Mouse (Mus musculus) brain, embryonic 14.5 days (tissue): ENCODE results near the gene Pcdh19. TPM values are rescaled to one million over a fixed set of nuclear protein-coding genes. Genes with fewer than 3 reads are reported as not detected.
"Not testable (repeated sequence)": the region's sequence is repeated elsewhere in the genome, so short reads cannot be mapped to it uniquely, and the experiment has no call there.

Source experiments
- DNase-seq: peaks from one replicate; pipeline ENCODE4 v3.0.0-alpha.2; 2011; ENCODE audit warnings: low read depth
- CTCF ChIP-seq: fragments of 200-500 bp; IDR thresholded peaks from 2 replicates; pipeline ENCODE4 v1.5.1; 2012; ENCODE audit warnings: inconsistent platforms, mild to moderate bottlenecking, moderate library complexity, borderline replicate concordance; ENCODE audit not compliant: insufficient read depth, insufficient read length; ENCODE audit errors: extremely low read depth
- POLR2A ChIP-seq: fragments of 200-500 bp; IDR thresholded peaks from 2 replicates; pipeline ENCODE4 v1.6.1; 2012; ENCODE audit warnings: mild to moderate bottlenecking, inconsistent platforms, borderline replicate concordance; ENCODE audit not compliant: poor library complexity, insufficient read depth, insufficient read length, severe bottlenecking; ENCODE audit errors: extremely low read depth
- polyA plus RNA-seq: library from polyadenylated mRNA; depleted of rRNA; stranded (reverse); fragments of >200 nt; gene quantifications from 2 replicates; pipeline ENCODE4 v1.2.3, GENCODE M21; 2012; rRNA removed

The Pcdh19 gene
- 15.2 and 24.4 TPM in 2 replicates for polyA plus RNA-seq

- peak; percentile 45; the same call in 1 of the 2 replicates for TF ChIP-seq POLR2A
- no peak for TF ChIP-seq CTCF
- peak; percentile 95 for DNase-seq
Measured at GRCm38 (mm10) chrX:133688840-133689239, at the start of gene Pcdh19. Gene Pcdh19 (minus strand): TSS chrX:133688987.

GRCm38 (mm10) chrX:133735871-133736270, 47.1 kb upstream of the Pcdh19 start:
- DNase-seq = no peak

GRCm38 (mm10) chrX:133734984-133735383, 46.2 kb upstream of the Pcdh19 start:
- DNase-seq = peak; percentile 6
- TF ChIP-seq POLR2A (no peak), CTCF (peak; percentile 55; the same call in 1 of the 2 replicates)

More at GRCm38 (mm10) chrX:133735871-133736270, 47.1 kb upstream of the Pcdh19 start:
- TF ChIP-seq CTCF = no peak
- TF ChIP-seq POLR2A = no peak

- no peak for DNase-seq
- TF ChIP-seq CTCF (no peak), POLR2A (no peak)
Measured at GRCm38 (mm10) chrX:133721517-133721916, 32.7 kb upstream of the Pcdh19 start.

DNA sequence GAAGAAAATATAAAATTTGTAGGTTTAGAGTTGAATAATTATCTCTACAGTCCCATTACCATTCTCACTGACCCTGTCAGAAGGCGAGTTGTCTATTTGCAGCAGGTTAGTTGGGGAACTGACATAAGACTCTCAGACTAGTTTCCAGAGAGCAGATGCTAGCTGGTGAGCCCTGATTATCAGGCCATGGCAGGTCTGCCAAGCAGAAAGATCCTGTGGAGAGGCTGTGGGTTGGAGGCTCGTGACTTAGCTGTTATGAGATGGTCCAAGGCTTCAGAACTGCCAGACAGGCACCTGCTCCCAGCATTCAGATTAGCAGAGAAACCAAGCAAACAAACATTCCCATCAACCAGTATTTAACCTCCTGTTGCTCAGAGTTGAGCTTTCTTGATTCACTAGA, 21.8 kb upstream of the Pcdh19 start:
- TF ChIP-seq CTCF (no peak), POLR2A (no peak)
- peak; percentile 2 for DNase-seq

- no peak for DNase-seq
- TF ChIP-seq CTCF = no peak
- no peak for TF ChIP-seq POLR2A
Measured at GRCm38 (mm10) chrX:133702902-133703301, 14.1 kb upstream of the Pcdh19 start.

GRCm38 (mm10) chrX:133697871-133698270, 9.1 kb upstream of the Pcdh19 start:
- DNase-seq = not testable (repeated sequence)

DNA sequence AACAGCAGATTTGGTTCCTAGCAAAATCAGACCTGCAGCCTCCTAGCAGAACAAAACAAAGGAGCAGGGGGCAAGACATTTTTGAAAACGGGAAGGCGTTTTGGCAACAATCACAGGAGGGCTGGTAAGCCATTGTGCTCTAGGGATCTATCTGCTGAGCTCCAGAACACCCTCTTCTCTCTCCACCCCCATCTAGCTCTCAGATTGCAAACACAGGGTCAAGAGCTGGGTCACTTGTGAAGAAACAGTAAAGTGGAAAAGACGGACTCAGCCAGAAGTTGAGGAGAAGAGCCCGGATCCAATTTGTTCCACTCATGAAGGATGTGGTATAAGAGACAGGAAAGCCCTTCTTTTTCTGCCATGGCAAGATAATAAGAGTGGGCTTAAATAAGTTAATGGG, 7.7 kb upstream of the Pcdh19 start:
- no peak for DNase-seq
- no peak for TF ChIP-seq POLR2A
- no peak for TF ChIP-seq CTCF

DNA sequence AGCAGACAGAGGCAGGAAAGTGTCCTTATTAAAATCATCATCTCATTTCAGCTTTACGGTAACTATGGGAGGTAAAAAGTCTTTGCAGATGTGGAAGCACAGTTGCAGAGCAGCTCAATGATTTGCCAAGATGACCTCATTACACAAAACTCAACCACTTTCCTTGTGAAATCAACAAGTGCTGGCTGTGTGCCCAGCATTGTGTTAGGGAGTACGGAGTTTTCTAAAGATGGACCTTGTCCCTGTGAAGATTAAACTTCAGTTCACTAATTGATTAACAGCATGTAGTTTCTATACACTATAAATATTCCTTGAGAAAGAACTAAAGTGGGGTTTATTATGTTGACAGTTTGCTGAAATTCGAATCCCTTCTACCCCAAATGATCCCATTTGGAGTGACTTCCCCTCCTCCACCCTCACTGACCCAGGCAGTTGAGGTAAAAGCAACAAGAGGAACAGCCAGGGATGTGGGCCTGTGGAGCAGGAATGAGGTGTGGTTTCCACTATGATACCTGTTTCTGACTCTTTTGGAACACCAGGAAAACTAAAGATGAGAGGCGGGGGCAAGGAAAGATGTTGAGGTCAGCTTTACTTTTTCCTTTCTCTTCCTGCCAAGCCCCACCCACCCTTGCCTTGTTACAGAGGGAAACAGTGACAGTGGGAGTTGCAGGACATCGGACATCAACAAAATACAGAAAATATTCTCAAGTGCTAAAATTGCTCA, 4.4 kb upstream of the Pcdh19 start:
- TF ChIP-seq CTCF (no peak), POLR2A (no peak)
- no peak for DNase-seq

DNA sequence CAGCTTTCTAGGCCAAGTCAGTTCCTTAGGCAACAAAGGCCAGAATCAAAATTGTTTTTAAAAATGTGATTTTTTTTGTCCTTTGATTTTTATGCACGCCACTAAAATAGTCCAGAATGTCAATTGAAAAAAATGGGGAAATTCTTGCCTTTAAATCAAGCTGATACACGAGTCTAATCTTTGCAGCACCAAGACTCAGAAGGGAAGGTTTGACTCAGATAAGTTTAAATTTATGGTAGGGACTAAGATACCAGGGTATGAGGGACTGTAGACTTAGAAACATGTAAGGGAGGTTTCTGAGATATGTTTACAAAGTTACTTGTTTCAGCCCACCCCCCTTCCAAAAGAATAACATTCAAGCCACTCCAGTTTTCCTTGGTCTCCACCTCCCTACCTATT, 3.6 kb upstream of the Pcdh19 start:
- TF ChIP-seq POLR2A = no peak
- TF ChIP-seq CTCF = no peak

DNA sequence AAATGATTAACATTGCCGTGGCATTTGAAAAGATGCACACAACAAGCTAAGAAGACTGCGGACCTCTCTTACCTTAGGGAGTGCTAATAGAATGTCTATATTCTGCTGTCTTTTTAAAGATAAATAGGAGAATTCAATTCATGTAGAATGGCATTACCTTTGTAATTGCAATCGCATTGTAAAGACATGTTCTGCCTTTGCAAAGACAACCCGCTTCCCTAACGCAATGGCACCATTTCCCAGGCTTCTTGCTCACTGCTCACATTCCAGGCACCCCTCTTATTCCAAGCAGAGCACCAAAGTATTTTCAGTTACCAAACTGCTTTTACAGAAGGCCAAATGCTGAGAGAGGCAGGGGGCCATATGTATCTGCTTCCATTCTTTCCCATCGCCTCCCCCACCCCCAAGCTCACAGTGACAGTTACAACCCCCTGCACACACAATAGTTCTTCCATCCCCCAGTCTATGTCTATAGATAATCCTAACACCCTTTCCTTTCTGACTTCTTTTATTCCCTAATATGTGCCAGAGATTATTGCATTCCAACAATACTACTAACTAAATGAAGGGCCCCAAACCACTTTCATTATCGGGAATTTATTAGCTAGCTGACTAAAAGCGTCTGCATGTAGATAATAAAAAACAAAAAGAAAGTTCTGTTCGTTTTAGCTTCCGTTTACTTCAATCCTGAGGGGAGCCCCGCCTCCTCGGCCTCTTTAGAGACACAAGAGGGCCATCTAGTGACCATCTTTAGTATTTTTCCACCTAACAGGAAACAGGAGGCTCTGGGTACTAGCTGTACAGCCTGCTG, 3.0 kb upstream of the Pcdh19 start:
- peak; percentile 62; the same call in 1 of the 2 replicates for TF ChIP-seq CTCF
- no peak for TF ChIP-seq POLR2A
- DNase-seq = peak; percentile 91

More for the DNA sequence above, 3.6 kb upstream of the Pcdh19 start:
- no peak for DNase-seq
